Mouse (Mus musculus) heart, adult 8-10 months (tissue): ENCODE measurements around the gene Cabp1. TPM values are rescaled to one million over a fixed set of nuclear protein-coding genes. Genes with fewer than 3 reads are reported as not detected.

Experiments
- DNase-seq: peaks from one replicate; pipeline ENCODE4 v3.0.0; 2022; ENCODE audit warnings: low spot score
- total RNA-seq, 4 experiments: library from RNA; stranded (reverse); gene quantifications; 2 replicates each; pipeline ENCODE4 v1.2.4; 2022

Gene Cabp1
- total RNA-seq, 4 experiments from 2014 or later, result 1.7 to 2.6 (median 1.9) TPM

DNA sequence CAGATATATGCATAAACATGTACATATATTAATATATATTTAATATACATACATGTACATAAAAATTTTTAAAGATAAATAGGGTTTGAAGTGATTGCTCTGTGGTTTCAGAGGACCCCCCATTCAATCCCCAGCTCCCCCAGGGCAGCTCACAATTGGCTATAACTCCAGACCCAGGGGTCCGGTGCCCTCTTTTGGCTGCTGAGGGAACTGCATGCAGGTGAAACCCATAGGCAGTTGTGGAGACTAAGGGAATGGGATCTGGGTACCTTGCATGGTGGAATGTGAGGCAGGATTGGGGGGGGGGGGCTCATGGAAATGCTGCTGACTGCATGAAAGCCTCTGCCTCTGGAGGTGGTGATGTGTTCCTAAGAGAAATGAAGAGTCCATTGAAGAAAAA, 16.2 kb upstream of the Cabp1 start:
- DNase-seq, result no peak

- no peak for DNase-seq
Observed at GRCm38 (mm10) chr5:115208601-115209000, 14.4 kb upstream of the Cabp1 start.

DNA sequence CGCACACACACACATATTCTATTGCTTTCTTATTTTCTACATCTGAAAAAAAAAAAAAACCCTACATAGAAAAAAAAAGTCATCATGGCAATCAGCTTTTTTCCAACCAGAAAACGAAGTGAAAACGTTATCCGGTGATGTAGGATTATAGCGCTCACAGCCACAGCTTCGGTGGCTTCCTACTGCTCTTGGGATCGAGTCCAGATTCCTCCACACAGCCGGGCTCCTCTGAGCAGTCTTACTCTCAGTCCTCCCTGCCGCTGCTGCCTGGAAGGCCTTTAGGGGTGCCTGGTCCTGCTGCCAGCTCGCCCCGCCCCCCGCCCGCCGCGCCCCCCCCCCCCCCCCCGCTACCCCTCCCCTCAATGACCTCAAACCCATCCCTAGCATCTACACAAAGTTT, 13.7 kb upstream of the Cabp1 start:
- DNase-seq, result no peak

DNA sequence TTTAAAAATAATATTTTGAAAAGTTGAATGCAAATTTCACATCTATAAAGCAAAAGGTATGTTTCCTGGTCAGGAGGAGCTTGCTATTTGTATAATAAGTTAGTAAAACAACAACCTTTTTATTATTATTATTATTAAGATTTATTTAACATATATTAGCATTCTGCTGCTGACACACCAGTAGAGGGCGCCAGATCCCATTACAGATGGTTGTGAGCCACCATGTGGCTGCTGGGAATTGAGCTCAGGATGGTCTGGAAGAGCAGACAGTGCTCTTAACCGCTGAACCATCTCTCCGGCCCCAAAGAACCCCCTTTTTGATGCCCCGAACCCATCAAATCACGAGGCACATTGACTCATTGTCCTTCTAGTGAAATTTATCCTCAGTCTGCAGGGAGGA, 13.1 kb upstream of the Cabp1 start:
- DNase-seq, result no peak

- DNase-seq, result peak; percentile 50
Observed at GRCm38 (mm10) chr5:115204562-115205311, 10.6 kb upstream of the Cabp1 start.

DNA sequence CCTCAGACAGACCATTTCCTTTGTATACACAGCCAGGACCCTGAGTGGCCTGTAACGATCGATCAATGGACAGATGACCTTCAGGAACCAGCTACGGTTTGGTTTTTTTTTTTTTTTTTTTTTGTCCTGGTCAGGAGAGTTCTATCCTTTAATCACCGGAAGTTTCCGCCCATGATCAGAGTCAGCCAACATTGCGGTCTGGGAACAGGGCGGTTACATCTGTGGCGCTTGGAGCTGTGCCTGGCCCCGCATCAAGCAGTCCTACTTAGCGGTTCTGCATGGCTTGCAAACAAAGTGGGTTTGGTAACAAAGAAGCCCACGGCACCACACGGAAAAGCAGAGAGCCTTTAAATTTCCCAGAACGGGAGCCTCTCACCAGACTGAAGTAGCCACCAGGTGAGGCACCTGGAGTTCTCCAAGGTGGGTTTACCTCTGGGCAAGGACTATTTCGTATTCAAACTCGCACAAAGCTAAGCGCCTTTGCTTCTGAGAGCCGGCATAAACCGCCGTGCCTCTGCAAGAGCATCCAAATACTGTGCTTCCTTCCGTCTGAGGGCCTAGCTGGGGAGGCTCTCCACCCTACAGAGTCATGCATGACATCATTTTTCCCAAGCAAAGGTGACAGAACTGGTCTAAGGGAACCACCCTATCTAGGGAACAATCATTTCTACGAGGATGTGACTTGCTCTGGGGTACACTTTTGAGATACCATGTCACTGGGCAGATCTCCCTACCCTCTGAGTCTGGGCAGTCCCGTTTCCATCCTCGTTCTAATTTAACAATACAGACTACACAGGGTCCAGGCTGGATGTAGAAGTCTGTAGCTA, 9.8 kb upstream of the Cabp1 start:
- DNase-seq, result no peak

DNA sequence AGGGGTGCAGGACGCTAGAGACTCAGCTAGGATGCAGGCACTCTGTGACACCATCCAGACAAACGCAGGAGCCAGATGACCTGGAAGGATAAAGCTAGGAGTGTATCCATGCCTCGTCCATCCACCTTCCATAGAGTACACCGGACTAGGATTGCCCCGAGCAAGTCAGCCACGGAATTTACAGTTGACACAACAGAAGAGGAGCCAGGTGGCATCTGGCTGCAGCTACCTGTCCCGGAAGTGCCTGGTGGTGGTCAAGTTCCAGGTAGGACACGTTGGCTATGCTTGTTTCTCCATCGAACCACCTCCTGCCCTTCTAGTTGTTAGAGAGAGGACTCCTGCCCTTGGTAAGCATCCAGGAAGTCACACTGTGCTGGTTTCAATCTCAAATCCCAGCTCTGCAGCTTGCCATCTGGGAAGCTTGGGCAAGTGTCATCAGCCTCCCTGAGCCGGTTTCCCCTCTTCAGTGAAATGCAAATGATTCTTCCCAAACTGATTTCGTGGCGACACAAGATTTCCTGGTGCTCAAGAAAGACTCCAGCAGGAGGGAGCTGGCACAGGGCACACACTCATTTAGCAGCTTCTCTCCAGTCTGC, 543 bp upstream of the Cabp1 start:
- no peak for DNase-seq

GRCm38 (mm10) chr5:115193226-115193625, 955 bp downstream of the Cabp1 start:
- no peak for DNase-seq

DNA sequence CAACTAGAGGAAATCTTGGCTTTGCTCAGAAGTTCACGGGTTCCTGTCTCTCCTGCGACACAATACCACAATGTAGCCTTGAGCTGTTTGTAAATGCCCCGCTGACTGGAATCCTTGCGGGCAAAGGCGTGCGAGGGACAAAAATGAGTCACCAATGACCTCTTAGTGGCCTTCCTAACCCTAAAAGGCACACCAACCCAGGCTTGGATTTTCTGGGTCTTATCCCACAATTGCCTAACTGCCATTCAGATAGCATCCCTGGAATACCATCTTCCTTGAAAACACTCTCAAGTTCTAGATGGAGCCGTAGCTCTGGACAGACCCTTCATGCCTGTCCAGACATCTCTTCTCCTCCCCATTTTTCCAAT, 1.4 kb downstream of the Cabp1 start:
- no peak for DNase-seq

- no peak for DNase-seq
Observed at GRCm38 (mm10) chr5:115191880-115192827, 2.0 kb downstream of the Cabp1 start.

- DNase-seq, result no peak
Observed at GRCm38 (mm10) chr5:115190081-115190480, 4.1 kb downstream of the Cabp1 start.

GRCm38 (mm10) chr5:115188824-115189223, 5.4 kb downstream of the Cabp1 start:
- DNase-seq, result no peak

GRCm38 (mm10) chr5:115187188-115188131, 6.7 kb downstream of the Cabp1 start:
- peak; percentile 98 for DNase-seq

GRCm38 (mm10) chr5:115186371-115187073, 7.7 kb downstream of the Cabp1 start:
- DNase-seq, result no peak

- DNase-seq, result peak; percentile 84
Observed at GRCm38 (mm10) chr5:115184726-115185125, 9.5 kb downstream of the Cabp1 start.

DNA sequence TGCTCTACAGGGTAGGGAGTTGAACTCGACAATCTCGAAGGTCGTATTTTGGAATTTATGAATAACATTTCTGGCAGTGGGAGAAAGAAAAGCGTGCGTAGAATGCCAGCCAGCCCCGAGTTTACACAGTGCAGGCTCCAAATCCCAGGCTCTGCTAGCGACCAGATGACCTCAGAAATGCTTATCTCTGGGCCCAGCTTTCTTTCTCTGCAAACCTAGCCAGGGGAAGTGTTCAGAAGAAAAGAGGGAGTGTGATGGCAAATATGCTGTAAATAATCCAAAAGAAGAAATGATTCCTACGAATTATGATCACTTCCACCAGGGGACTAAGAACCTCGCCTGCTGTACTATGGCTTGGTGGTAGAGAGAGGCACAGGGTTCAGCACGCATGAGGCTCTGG, 10.7 kb downstream of the Cabp1 start:
- no peak for DNase-seq

DNA sequence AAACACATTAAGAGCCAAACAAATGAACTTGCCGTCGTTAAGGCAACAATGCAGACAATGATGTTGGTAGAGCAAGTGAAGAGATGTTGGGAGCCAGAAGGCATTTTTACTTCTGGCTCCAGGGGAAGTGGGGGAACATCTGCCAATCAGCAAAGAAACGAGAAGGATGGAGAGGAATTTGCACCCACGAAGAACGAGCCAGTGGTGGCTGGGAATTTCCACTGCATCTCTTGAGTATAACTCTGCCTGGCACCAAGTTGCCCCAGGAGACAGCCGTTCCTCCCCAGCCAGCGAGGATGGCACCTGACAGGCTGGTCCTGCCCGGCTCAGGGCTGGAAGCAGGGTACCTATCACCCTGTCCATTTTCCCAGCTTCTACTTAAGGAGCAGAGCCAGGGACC, 11.3 kb downstream of the Cabp1 start:
- DNase-seq, result no peak

GRCm38 (mm10) chr5:115181248-115181940, 12.8 kb downstream of the Cabp1 start:
- DNase-seq, result no peak

DNA sequence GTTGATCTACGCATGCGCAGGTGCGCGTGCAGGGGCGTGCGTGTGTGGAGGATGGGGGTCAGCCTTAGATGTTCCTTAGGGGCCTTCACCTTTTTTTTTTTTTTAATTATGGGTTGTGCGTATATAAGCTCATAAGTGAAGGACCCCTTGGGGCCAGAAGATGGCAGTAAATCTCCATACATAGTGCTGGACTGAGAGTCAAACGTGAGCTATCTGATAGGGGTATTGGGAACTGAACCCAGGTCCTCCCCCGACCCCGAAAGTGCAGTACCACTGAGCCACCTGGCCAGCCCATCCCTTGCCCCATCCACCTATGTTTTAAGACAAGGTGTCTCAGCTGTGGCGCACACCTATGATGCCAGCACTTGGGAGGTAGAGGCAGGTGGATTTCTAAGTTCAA, 14.6 kb downstream of the Cabp1 start:
- DNase-seq, result no peak
